ENCODE assay signal across 22 mouse cellular contexts in the genomic region with DNA sequence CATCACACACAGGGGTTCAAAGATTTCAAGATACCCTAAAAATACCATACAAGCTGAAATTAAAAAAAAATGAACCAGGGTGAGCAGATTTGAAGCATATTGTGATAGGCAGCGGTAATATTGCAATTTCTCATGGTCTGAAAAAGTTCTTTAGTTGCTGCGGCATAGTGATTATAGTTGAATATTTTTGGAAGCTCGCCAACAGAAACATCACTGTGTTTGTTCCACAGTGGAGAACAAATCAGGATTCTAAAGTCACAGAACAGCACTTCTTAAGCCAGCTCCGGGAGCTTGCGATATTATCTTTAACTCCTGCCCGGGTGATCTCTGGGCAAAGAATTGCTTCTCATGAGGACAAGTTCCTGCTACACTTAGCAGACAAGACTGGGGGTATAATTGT. TPM values are rescaled to one million over a fixed set of nuclear protein-coding genes. Genes with fewer than 3 reads are reported as not detected.
A peak's percentile ranks its signal among the peaks of the same experiment; 100 is the strongest.
DNase-seq lines count a peak whose midpoint lies in the region; ATAC-seq and TF ChIP-seq lines count a peak whose summit lies in the region.
"Had no signal": no experiment of that assay in that cellular context is flagged by ENCODE, and none has a peak within 500 bp of the region (broad histone marks: within the 10 kb centered on the region; RNA-seq: fewer than 3 reads in every experiment).

No protein-coding gene starts in this region.

- H3K9ac ChIP-seq in hindbrain, postnatal 0 days (replicated peaks; ENCODE audit: low read length): no peak overlapping the region
- H3K9ac ChIP-seq in hindbrain, embryonic 11.5 days (ENCODE audit: low read depth, low read length): no peak overlapping the region
- no peak overlapping the region for H3K9ac ChIP-seq in lung, embryonic 14.5 days
- no peak overlapping the region for H3K9ac ChIP-seq in midbrain, postnatal 0 days (replicated peaks; ENCODE audit: low read length, poor library complexity, severe bottlenecking)
- no peak overlapping the region for H3K9ac ChIP-seq in midbrain, embryonic 13.5 days (replicated peaks)
- H3K9ac ChIP-seq: embryonic facial prominence, embryonic 13.5 days; forebrain, embryonic 13.5 days; forebrain, embryonic 15.5 days; forebrain, postnatal 0 days had no signal

- H3K27ac ChIP-seq in hindbrain, postnatal 0 days: no peak overlapping the region
- H3K27ac ChIP-seq in hindbrain, embryonic 11.5 days (ENCODE audit: low read depth, low read length): no peak overlapping the region
- no peak overlapping the region for H3K27ac ChIP-seq in lung, embryonic 14.5 days (ENCODE audit: low read depth)
- no peak overlapping the region for H3K27ac ChIP-seq in midbrain, postnatal 0 days (ENCODE audit: low read depth, low read length)
- H3K27ac ChIP-seq in midbrain, embryonic 13.5 days: no peak overlapping the region
- H3K27ac ChIP-seq: embryonic facial prominence, embryonic 13.5 days; forebrain, embryonic 13.5 days; forebrain, embryonic 15.5 days had no signal

- no peak for TF ChIP-seq CTCF in hindbrain, postnatal 0 days (IDR thresholded peaks at IDR 0.05; ENCODE audit: low read depth)
- no peak for TF ChIP-seq CTCF in lung, embryonic 14.5 days (IDR thresholded peaks at IDR 0.05; ENCODE audit: low read depth)
- no peak for TF ChIP-seq CTCF in midbrain, postnatal 0 days (IDR thresholded peaks at IDR 0.05)

- no peaks in the 10 kb centered on the region for H3K9me3 ChIP-seq in hindbrain, postnatal 0 days (ENCODE audit: low read length)
- no peaks in the 10 kb centered on the region for H3K9me3 ChIP-seq in hindbrain, embryonic 11.5 days (ENCODE audit: control insufficient read depth, low read length)
- no peaks in the 10 kb centered on the region for H3K9me3 ChIP-seq in lung, embryonic 14.5 days (ENCODE audit: low read depth, low read length)
- H3K9me3 ChIP-seq in midbrain, postnatal 0 days (ENCODE audit: low read length): no peaks in the 10 kb centered on the region
- H3K9me3 ChIP-seq in midbrain, embryonic 13.5 days: no peaks in the 10 kb centered on the region
- H3K9me3 ChIP-seq: embryonic facial prominence, embryonic 13.5 days; forebrain, embryonic 13.5 days; forebrain, embryonic 15.5 days had no signal

- H3K27me3 ChIP-seq in hindbrain, postnatal 0 days (ENCODE audit: insufficient read depth, low read length): no peaks in the 10 kb centered on the region
- H3K27me3 ChIP-seq in hindbrain, embryonic 11.5 days (ENCODE audit: control insufficient read depth, insufficient read depth, low read length): no peaks in the 10 kb centered on the region
- H3K27me3 ChIP-seq in lung, embryonic 14.5 days (ENCODE audit: insufficient read depth, low read length): no peaks in the 10 kb centered on the region
- H3K27me3 ChIP-seq in midbrain, postnatal 0 days (ENCODE audit: insufficient read depth, low read length): no peaks in the 10 kb centered on the region
- H3K27me3 ChIP-seq in midbrain, embryonic 13.5 days: no peaks in the 10 kb centered on the region
- H3K27me3 ChIP-seq: embryonic facial prominence, embryonic 13.5 days; forebrain, embryonic 13.5 days; forebrain, embryonic 15.5 days had no signal

- no peaks in the 10 kb centered on the region for H3K36me3 ChIP-seq in hindbrain, postnatal 0 days (ENCODE audit: insufficient read depth, low read length)
- H3K36me3 ChIP-seq in hindbrain, embryonic 11.5 days (ENCODE audit: control insufficient read depth, insufficient read depth, low read length): no peaks in the 10 kb centered on the region
- H3K36me3 ChIP-seq in lung, embryonic 14.5 days (ENCODE audit: insufficient read depth): no peaks in the 10 kb centered on the region
- no peaks in the 10 kb centered on the region for H3K36me3 ChIP-seq in midbrain, postnatal 0 days (ENCODE audit: insufficient read depth, low read length)
- H3K36me3 ChIP-seq in midbrain, embryonic 13.5 days: no peaks in the 10 kb centered on the region
- H3K36me3 ChIP-seq: embryonic facial prominence, embryonic 13.5 days; forebrain, embryonic 15.5 days had no signal

- H3K4me3 ChIP-seq in hindbrain, postnatal 0 days (ENCODE audit: low read length): no peak overlapping the region
- H3K4me3 ChIP-seq in hindbrain, embryonic 11.5 days (ENCODE audit: low read depth, low read length): no peak overlapping the region
- H3K4me3 ChIP-seq in lung, embryonic 14.5 days (ENCODE audit: low read depth, low read length): no peak overlapping the region
- H3K4me3 ChIP-seq in midbrain, postnatal 0 days (ENCODE audit: low read depth, low read length): no peak overlapping the region
- H3K4me3 ChIP-seq in midbrain, embryonic 13.5 days (replicated peaks): no peak overlapping the region
- H3K4me3 ChIP-seq: embryonic facial prominence, embryonic 13.5 days; forebrain, embryonic 13.5 days; forebrain, embryonic 15.5 days had no signal

- no peak for ATAC-seq in hindbrain, postnatal 0 days
- ATAC-seq in hindbrain, embryonic 11.5 days (ENCODE audit: low FRiP score): no peak
- ATAC-seq in lung, embryonic 14.5 days (ENCODE audit: insufficient read depth): no peak
- no peak for ATAC-seq in midbrain, postnatal 0 days (ENCODE audit: low FRiP score)
- no peak for ATAC-seq in midbrain, embryonic 13.5 days
- ATAC-seq: forebrain, embryonic 13.5 days; forebrain, embryonic 15.5 days; forebrain, postnatal 0 days had no signal

- peak; percentile 7 for DNase-seq in hindbrain, postnatal 0 days (ENCODE audit: low spot score)
- no peak for DNase-seq in hindbrain, embryonic 11.5 days (ENCODE audit: low spot score)
- DNase-seq in lung, embryonic 14.5 days: peak; percentile 64
- DNase-seq in lung, postnatal 10 days: no peak
- DNase-seq in midbrain, postnatal 0 days (ENCODE audit: low spot score): peak; percentile 4
- no peak for DNase-seq in spleen, adult 18-20 months
- DNase-seq: adrenal gland, adult 2 months; adrenal gland, postnatal 10 days; adrenal gland, postnatal 25 days; cerebellum, adult 11-12 months; cerebellum, adult 2 months; cerebellum, adult 9-10 months; cerebellum, postnatal 25 days; forebrain, postnatal 0 days had no signal

- WGBS in hindbrain, postnatal 0 days: 51% methylated on average over 6 of the region's 6 CpGs
- WGBS in hindbrain, embryonic 11.5 days: 87% methylated on average over 6 of the region's 6 CpGs
- 51% methylated on average over 6 of the region's 6 CpGs for WGBS in lung, embryonic 14.5 days
- 67% methylated on average over 6 of the region's 6 CpGs for WGBS in midbrain, postnatal 0 days
- 86% methylated on average over 6 of the region's 6 CpGs for WGBS in midbrain, embryonic 13.5 days

- no peaks in the 10 kb centered on the region for H3K4me1 ChIP-seq in hindbrain, postnatal 0 days (ENCODE audit: insufficient read depth, low read length)
- no peaks in the 10 kb centered on the region for H3K4me1 ChIP-seq in hindbrain, embryonic 11.5 days (replicated peaks; ENCODE audit: control insufficient read depth, insufficient read depth, low read length)
- no peaks in the 10 kb centered on the region for H3K4me1 ChIP-seq in lung, embryonic 14.5 days (ENCODE audit: insufficient read depth)
- H3K4me1 ChIP-seq in midbrain, postnatal 0 days (ENCODE audit: insufficient read depth, low read length): no peaks in the 10 kb centered on the region
- no peaks in the 10 kb centered on the region for H3K4me1 ChIP-seq in midbrain, embryonic 13.5 days (replicated peaks)
- H3K4me1 ChIP-seq: embryonic facial prominence, embryonic 13.5 days; forebrain, embryonic 13.5 days; forebrain, embryonic 15.5 days had no signal

- no peak overlapping the region for H3K4me2 ChIP-seq in hindbrain, postnatal 0 days (ENCODE audit: low read depth, low read length)
- H3K4me2 ChIP-seq in hindbrain, embryonic 11.5 days (replicated peaks; ENCODE audit: low read depth, low read length): no peak overlapping the region
- no peak overlapping the region for H3K4me2 ChIP-seq in lung, embryonic 14.5 days
- H3K4me2 ChIP-seq in midbrain, postnatal 0 days (ENCODE audit: low read depth, low read length, poor library complexity, severe bottlenecking): no peak overlapping the region
- no peak overlapping the region for H3K4me2 ChIP-seq in midbrain, embryonic 13.5 days (replicated peaks)
- H3K4me2 ChIP-seq: embryonic facial prominence, embryonic 13.5 days; forebrain, embryonic 13.5 days; forebrain, embryonic 15.5 days had no signal

RNA-seq across cellular contexts. Expression of a gene that starts 20.8 kb away (rescaled TPM):
- 9.2 and 11.1 TPM in 2 replicates for total RNA-seq in hindbrain, postnatal 0 days (2014; rRNA removed)
- 1.3 TPM in 2 replicates for polyA plus RNA-seq in hindbrain, postnatal 0 days (2015; fragmentation: Nextera tagmentation; extraction: Ambion mirVana)
- polyA plus RNA-seq in hindbrain, embryonic 11.5 days (2014; fragmentation: Nextera tagmentation; extraction: Ambion mirVana): 0.07 TPM in 1 of 2 replicates, not detected in the other
- not detected in 2 replicates for polyA plus RNA-seq in lung, embryonic 14.5 days (2014; fragmentation: Nextera tagmentation; extraction: Ambion mirVana)
- total RNA-seq in midbrain, postnatal 0 days (2014; rRNA removed): 10.9 and 12.3 TPM in 2 replicates
- polyA plus RNA-seq in midbrain, postnatal 0 days (2015; fragmentation: Nextera tagmentation; extraction: Ambion mirVana): 1.4 and 1.6 TPM in 2 replicates
- polyA plus RNA-seq in midbrain, embryonic 13.5 days (2015; fragmentation: Nextera tagmentation; extraction: Ambion mirVana): 0.48 and 0.52 TPM in 2 replicates
- total RNA-seq: adrenal gland, adult 2 months; adrenal gland, postnatal 10 days; MEL had no signal
- polyA plus RNA-seq: adrenal gland, adult 2 months; C2C12; embryonic facial prominence, embryonic 11.5 days; embryonic facial prominence, embryonic 13.5 days; forebrain, embryonic 11.5 days had no signal

RNA-seq across cellular contexts. Expression of a gene that starts 29.7 kb away (rescaled TPM):
- 33.2 and 41.7 TPM in 2 replicates for total RNA-seq in hindbrain, postnatal 0 days (2014; rRNA removed)
- polyA plus RNA-seq in hindbrain, postnatal 0 days (2015; fragmentation: Nextera tagmentation; extraction: Ambion mirVana): 20.6 and 20.9 TPM in 2 replicates
- polyA plus RNA-seq in hindbrain, embryonic 11.5 days (2014; fragmentation: Nextera tagmentation; extraction: Ambion mirVana): 34.6 and 41.9 TPM in 2 replicates
- polyA plus RNA-seq in lung, embryonic 14.5 days (2014; fragmentation: Nextera tagmentation; extraction: Ambion mirVana): 46.1 and 56.8 TPM in 2 replicates
- 43.0 and 48.8 TPM in 2 replicates for total RNA-seq in midbrain, postnatal 0 days (2014; rRNA removed)
- polyA plus RNA-seq in midbrain, postnatal 0 days (2015; fragmentation: Nextera tagmentation; extraction: Ambion mirVana): 21.2 and 23.1 TPM in 2 replicates
- polyA plus RNA-seq in midbrain, embryonic 13.5 days (2015; fragmentation: Nextera tagmentation; extraction: Ambion mirVana): 30.0 and 32.7 TPM in 2 replicates

Comparison
In these comparisons a context has a peak if more than half of its experiments do, and no peak if none do; other contexts are left out.
1. DNase-seq: peak in hindbrain, postnatal 0 days (single experiment), lung, embryonic 14.5 days (single experiment) and midbrain, postnatal 0 days (single experiment); none in hindbrain, embryonic 11.5 days (single experiment), lung, postnatal 10 days (single experiment) and spleen, adult 18-20 months (0 of 2).